Mouse (Mus musculus): Measurements from ENCODE around the gene Gtpbp3. TPM values are rescaled to one million over a fixed set of nuclear protein-coding genes. Genes with fewer than 3 reads are reported as not detected.

Gene Gtpbp3
- total and polyA plus RNA-seq, 2 experiments from 2014 or later, result 11.4 to 31.5 TPM

DNA sequence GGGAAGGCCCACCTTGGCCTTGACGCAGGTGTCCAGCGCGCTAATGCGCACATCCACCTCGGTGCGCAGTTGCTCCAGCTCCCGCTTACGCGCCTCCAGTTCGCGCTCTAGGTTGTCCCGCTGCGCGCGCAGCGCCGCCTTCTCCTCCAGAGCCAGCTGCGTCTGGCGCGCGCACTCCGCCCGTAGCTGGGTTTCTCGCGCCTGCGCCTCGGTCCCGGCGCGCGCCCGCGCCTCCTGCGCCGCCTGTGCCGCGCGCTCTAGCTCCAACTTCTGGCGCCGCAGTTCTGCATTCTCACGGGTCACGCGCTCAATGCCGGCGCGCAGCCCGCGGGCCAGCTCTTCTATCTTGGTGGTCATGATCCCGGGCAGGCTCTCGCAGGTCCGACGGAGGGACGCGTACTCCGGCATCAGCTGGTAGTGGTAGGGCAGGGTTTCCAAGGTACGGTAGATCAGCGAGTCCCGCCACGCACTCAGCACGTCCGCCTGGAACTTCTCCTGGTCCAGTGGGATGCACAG is 19.7 kb downstream of the Gtpbp3 start:
- Histone ChIP-seq H3K9ac (replicated peaks; ENCODE audit: low read length, poor library complexity, severe bottlenecking) (peak overlapping the region; percentile 33), H3K4me1 (ENCODE audit: insufficient read depth, low read length) (no peaks in the 10 kb centered on the region), H3K36me3 (ENCODE audit: insufficient read depth, low read length) (no peaks in the 10 kb centered on the region), H3K4me2 (ENCODE audit: low read depth, low read length, poor library complexity, severe bottlenecking) (peak overlapping the region; percentile 57), H3K4me3 (ENCODE audit: low read depth, low read length) (peak overlapping the region; percentile 37), H3K27me3 (ENCODE audit: insufficient read depth, low read length) (peaks cover 41% of the 10 kb centered on the region), H3K27ac (ENCODE audit: low read depth, low read length) (no peak overlapping the region), H3K9me3 (ENCODE audit: low read length) (no peaks in the 10 kb centered on the region)
- under 1% methylated on average over 61 of the region's 61 CpGs for WGBS
- no peak for TF ChIP-seq CTCF (IDR thresholded peaks at IDR 0.05)
- DNase-seq (ENCODE audit: low spot score), result peak; percentile 90
- peak; percentile 79 for ATAC-seq (ENCODE audit: low FRiP score)

DNA sequence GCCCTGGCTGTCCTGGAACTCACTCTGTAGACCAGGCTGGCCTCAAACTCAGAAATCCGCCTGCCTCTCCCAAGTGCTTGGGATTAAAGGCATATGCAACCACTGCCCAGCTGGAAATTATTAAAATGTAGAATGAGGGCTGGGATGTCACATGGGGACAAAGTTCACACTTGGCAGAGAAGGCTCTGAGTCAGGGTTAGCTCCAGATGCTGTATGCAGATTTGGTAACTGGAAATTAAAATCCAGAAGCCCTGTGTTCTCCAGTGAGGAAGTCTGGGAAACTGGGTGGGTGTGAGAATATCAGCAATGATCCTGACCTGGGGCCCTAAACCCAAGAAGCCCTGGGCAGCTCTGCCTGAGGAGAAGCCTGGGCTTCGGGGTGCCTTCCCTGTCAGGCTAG is 21.4 kb downstream of the Gtpbp3 start:
- DNase-seq (ENCODE audit: low spot score) (no peak), ATAC-seq (ENCODE audit: low FRiP score) (no peak)
- TF ChIP-seq CTCF (IDR thresholded peaks at IDR 0.05), result no peak
- Histone ChIP-seq H3K27ac (ENCODE audit: low read depth, low read length) (no peak overlapping the region), H3K27me3 (ENCODE audit: insufficient read depth, low read length) (peaks cover 41% of the 10 kb centered on the region), H3K9ac (replicated peaks; ENCODE audit: low read length, poor library complexity, severe bottlenecking) (no peak overlapping the region), H3K4me1 (ENCODE audit: insufficient read depth, low read length) (no peaks in the 10 kb centered on the region), H3K4me3 (ENCODE audit: low read depth, low read length) (no peak overlapping the region), H3K9me3 (ENCODE audit: low read length) (no peaks in the 10 kb centered on the region), H3K4me2 (ENCODE audit: low read depth, low read length, poor library complexity, severe bottlenecking) (no peak overlapping the region), H3K36me3 (ENCODE audit: insufficient read depth, low read length) (no peaks in the 10 kb centered on the region)
- WGBS, result 64% methylated on average over 2 of the region's 2 CpGs

DNA sequence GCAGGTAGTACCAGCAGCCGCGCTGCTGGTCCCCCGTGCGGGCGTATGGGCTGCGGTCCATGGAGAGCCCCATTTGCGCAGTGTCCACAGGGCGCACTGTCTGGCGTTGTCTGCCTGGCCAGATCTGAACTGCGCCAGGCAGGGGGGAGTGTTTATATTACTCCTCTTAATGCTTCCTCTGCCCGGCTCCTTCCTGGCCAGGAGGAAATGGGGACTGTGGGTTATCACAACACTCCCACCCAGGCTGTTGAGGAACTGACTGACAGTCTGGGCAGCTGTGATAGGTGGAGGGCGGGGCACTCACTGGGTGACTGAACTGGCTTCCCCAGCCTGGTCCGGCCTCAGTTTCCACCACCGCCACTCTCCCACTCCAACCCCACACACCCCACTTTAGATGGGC is 23.7 kb downstream of the Gtpbp3 start, which contains the start of gene Plvap:
Gene Plvap (minus strand): TSS at position 109 of the 400 bp plus-strand sequence.
- no peak within 1 kb of the TSS for H3K4me2 ChIP-seq (ENCODE audit: low read depth, low read length, poor library complexity, severe bottlenecking)
- DNase-seq (ENCODE audit: low spot score) (no peak), ATAC-seq (ENCODE audit: low FRiP score) (no peak)
- H3K9me3 ChIP-seq (ENCODE audit: low read length), result no peaks in the 10 kb centered on the region
- 70% methylated on average over 14 of the region's 14 CpGs for WGBS
- H3K27ac ChIP-seq (ENCODE audit: low read depth, low read length), result no peak within 1 kb of the TSS
- no peaks in the 10 kb centered on the region for H3K36me3 ChIP-seq (ENCODE audit: insufficient read depth, low read length)
- no peak within 1 kb of the TSS for H3K9ac ChIP-seq (replicated peaks; ENCODE audit: low read length, poor library complexity, severe bottlenecking)
- no peak for TF ChIP-seq CTCF (IDR thresholded peaks at IDR 0.05)
- no peak within 1 kb of the TSS for H3K4me3 ChIP-seq (ENCODE audit: low read depth, low read length)
- H3K4me1 ChIP-seq (ENCODE audit: insufficient read depth, low read length), result no peaks in the 10 kb centered on the region
- peaks cover 26% of the 10 kb centered on the region for H3K27me3 ChIP-seq (ENCODE audit: insufficient read depth, low read length)

DNA sequence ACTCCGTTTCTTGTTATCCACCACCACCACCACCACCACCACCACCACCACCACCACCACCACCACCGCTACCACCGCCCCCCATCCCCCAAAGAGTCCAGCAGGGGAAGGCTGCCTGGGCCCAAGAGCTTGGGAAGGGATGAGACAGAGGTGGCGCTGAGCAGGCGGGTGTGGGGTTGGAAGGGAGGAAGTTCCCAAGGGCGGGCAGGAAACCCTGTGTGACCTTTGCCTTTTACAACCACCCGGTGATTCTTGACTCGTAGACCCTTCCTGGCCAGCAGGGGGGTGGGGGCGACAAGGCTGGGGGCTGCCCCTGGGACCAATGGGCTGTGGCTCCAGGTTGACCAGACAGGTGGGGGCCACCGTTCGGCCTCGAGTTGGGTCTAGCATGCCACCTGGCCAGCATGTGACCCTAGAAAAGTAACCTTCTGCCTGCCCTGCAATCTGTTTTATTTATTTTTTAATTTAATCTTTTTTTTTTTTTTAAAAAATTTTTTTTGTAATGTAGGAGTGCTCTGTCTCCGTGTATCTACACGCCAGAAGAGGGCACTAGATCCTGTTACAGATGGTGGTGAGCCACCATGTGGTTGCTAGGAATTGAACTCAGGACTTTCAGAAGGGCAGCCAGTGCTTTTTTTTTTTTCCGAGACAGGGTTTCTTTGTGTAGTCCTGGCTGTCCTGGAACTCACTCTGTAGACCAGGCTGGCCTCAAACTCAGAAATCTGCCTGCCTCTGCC is 25.3 kb downstream of the Gtpbp3 start:
- H3K9ac ChIP-seq (replicated peaks; ENCODE audit: low read length, poor library complexity, severe bottlenecking), result no peak overlapping the region
- H3K27ac ChIP-seq (ENCODE audit: low read depth, low read length), result no peak overlapping the region
- 73% methylated on average over 11 of the region's 15 CpGs for WGBS
- H3K27me3 ChIP-seq (ENCODE audit: insufficient read depth, low read length), result peaks cover 21% of the 10 kb centered on the region
- no peaks in the 10 kb centered on the region for H3K4me1 ChIP-seq (ENCODE audit: insufficient read depth, low read length)
- ATAC-seq (ENCODE audit: low FRiP score), result no peak
- no peak overlapping the region for H3K4me3 ChIP-seq (ENCODE audit: low read depth, low read length)
- no peak overlapping the region for H3K4me2 ChIP-seq (ENCODE audit: low read depth, low read length, poor library complexity, severe bottlenecking)
- no peaks in the 10 kb centered on the region for H3K9me3 ChIP-seq (ENCODE audit: low read length)
- peak; percentile 9; the same call in 1 of the 2 replicates for TF ChIP-seq CTCF (IDR thresholded peaks at IDR 0.05)
- H3K36me3 ChIP-seq (ENCODE audit: insufficient read depth, low read length), result no peaks in the 10 kb centered on the region
- DNase-seq (ENCODE audit: low spot score), result no peak

DNA sequence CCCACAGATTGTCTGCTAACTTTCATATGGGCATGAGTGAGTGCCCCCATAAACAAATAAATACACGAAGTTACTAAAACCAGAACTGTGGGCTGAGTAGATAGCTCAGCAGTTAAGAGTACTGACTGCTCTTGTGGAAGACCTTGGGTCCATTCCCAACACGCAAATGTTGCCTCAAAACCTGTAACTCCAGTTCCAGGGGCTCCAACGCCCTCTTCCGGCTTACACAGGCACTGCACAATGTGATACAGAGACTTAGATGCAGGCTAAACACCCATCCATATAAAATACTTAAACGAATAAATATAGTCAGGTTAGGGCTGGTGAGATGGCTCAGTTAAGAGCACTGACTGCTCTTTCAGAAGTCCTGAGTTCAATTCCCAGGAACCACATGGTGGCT is 27.1 kb downstream of the Gtpbp3 start:
- no peak for TF ChIP-seq CTCF (IDR thresholded peaks at IDR 0.05)
- no peak overlapping the region for H3K9ac ChIP-seq (replicated peaks; ENCODE audit: low read length, poor library complexity, severe bottlenecking)
- H3K27ac ChIP-seq (ENCODE audit: low read depth, low read length), result no peak overlapping the region
- ATAC-seq (ENCODE audit: low FRiP score) (no peak), DNase-seq (ENCODE audit: low spot score) (no peak)
- peaks cover 7% of the 10 kb centered on the region; the same call in 1 of the 2 replicates for H3K27me3 ChIP-seq (ENCODE audit: insufficient read depth, low read length)
- H3K9me3 ChIP-seq (ENCODE audit: low read length), result no peaks in the 10 kb centered on the region
- H3K36me3 ChIP-seq (ENCODE audit: insufficient read depth, low read length), result no peaks in the 10 kb centered on the region
- no peaks in the 10 kb centered on the region for H3K4me1 ChIP-seq (ENCODE audit: insufficient read depth, low read length)
- WGBS, result 71% methylated on average over 5 of the region's 5 CpGs
- H3K4me3 ChIP-seq (ENCODE audit: low read depth, low read length), result no peak overlapping the region
- no peak overlapping the region for H3K4me2 ChIP-seq (ENCODE audit: low read depth, low read length, poor library complexity, severe bottlenecking)

DNA sequence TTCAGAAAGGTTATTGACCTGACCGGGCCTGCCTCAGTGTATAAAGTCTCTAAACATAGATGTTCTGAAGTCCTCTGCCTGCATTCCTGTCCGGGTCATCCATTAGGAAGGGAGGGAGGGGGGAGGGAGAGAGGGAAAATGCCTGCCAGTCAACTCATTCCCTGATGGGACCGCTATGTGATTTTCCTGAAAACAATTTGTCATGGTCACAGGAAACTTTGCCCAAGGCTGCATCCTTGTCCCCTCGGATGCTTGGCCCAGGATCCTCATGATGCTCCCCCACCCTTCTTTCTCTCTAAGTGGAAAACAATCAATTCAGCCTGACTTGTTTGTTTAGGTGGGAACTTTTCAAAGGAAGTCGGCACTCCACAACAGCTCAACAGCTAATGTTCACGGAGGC is 28.9 kb downstream of the Gtpbp3 start:
- no peak for DNase-seq (ENCODE audit: low spot score)
- 24% methylated on average over 6 of the region's 6 CpGs for WGBS
- no peaks in the 10 kb centered on the region for H3K4me1 ChIP-seq (ENCODE audit: insufficient read depth, low read length)
- H3K27ac ChIP-seq (ENCODE audit: low read depth, low read length), result no peak overlapping the region
- no peak overlapping the region for H3K4me3 ChIP-seq (ENCODE audit: low read depth, low read length)
- 0 out of 2 replicates have a peak, but pooled peaks cover 4% of the 10 kb centered on the region for H3K27me3 ChIP-seq (ENCODE audit: insufficient read depth, low read length)
- no peaks in the 10 kb centered on the region for H3K36me3 ChIP-seq (ENCODE audit: insufficient read depth, low read length)
- no peak for TF ChIP-seq CTCF (IDR thresholded peaks at IDR 0.05)
- ATAC-seq (ENCODE audit: low FRiP score), result no peak
- H3K9me3 ChIP-seq (ENCODE audit: low read length), result no peaks in the 10 kb centered on the region
- no peak overlapping the region for H3K9ac ChIP-seq (replicated peaks; ENCODE audit: low read length, poor library complexity, severe bottlenecking)
- H3K4me2 ChIP-seq (ENCODE audit: low read depth, low read length, poor library complexity, severe bottlenecking), result no peak overlapping the region

Data from midbrain, postnatal 0 days (tissue).